Mouse (Mus musculus): ENCODE data around the gene Atf7. TPM values are rescaled to one million over a fixed set of nuclear protein-coding genes. Genes with fewer than 3 reads are reported as not detected.

Atf7 gene
- polyA plus RNA-seq, 1 experiment = 71.8 TPM

DNA sequence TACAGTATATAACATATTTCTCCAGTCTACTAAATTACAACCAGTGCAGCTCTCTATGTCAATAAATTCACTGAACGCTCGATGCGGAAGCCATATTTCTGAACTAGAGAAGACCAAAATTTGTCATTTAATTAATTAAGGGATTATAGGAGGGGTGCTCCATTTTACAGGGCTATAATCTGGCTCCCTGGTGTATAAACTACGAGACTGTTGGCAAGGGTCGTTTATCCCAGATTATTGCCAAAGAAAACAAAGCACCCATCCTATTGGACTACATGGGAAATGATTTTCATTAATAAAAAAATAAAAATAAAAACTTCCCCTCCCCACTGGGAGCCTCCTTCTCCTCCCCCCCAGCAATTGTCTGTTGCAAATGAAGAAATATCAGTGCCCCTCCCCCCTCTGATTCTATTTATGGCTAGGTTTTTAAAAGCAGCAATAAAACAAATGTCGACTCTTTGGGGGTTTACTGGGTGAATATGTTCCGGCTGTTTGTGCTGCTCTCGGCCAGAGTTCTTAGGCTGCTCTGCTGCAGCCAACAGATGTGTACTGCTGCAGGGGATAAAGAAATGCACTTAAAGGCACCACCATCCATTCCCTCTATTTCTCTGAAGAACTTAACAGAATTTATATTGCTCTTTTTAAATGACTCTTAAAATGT lies 31.1 kb downstream of the Atf7 start:
- TF ChIP-seq POLR2A (IDR thresholded peaks at IDR 0.05; ENCODE audit: low read depth, low read length) (no peak), CTCF (IDR thresholded peaks at IDR 0.05; ENCODE audit: extremely low read depth, insufficient read depth, insufficient read length, insufficient replicate concordance) (no peak)
- no peak overlapping the region for H3K4me3 ChIP-seq (ENCODE audit: extremely low read depth, insufficient read depth, insufficient read length)
- DNase-seq (ENCODE audit: low read depth in 1 of 2, low spot score in 2 of 2) = no peak
- H3K36me3 ChIP-seq (ENCODE audit: control insufficient read depth, insufficient read depth, low read length) = peaks cover 2% of the 10 kb centered on the region; the same call in 1 of the 2 replicates
- WGBS = 84% methylated on average over 8 of the region's 8 CpGs
- H3K27me3 ChIP-seq (ENCODE audit: control insufficient read depth, insufficient read depth, low read length) = no peaks in the 10 kb centered on the region
- no peak overlapping the region for H3K27ac ChIP-seq (ENCODE audit: insufficient read depth, low read length)
- no peaks in the 10 kb centered on the region for H3K4me1 ChIP-seq (ENCODE audit: control insufficient read depth, insufficient read depth, insufficient read length)

DNA sequence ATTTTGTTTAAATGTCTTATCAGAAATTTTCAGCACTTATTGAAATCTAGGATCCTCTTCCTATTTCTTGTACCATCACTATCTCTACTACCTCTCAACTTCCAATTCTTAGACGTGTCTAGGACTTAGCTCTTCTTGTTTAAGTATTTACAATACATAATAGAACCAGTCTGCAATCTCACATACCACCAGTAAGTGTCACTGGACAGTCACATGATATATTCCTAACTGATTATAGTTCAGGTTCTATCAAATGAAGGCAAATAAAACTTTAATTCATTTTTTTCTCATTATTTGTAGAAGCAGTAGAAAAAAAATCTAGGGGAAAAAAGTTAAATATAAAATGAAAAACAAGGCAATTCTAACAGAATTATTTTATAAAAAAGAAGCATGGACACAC lies 32.6 kb downstream of the Atf7 start:
- TF ChIP-seq CTCF (IDR thresholded peaks at IDR 0.05; ENCODE audit: extremely low read depth, insufficient read depth, insufficient read length, insufficient replicate concordance) (no peak), POLR2A (IDR thresholded peaks at IDR 0.05; ENCODE audit: low read depth, low read length) (no peak)
- 68% methylated on average over 1 of the region's 1 CpGs for WGBS
- H3K27me3 ChIP-seq (ENCODE audit: control insufficient read depth, insufficient read depth, low read length) = no peaks in the 10 kb centered on the region
- H3K36me3 ChIP-seq (ENCODE audit: control insufficient read depth, insufficient read depth, low read length) = peaks cover 2% of the 10 kb centered on the region; the same call in 1 of the 2 replicates
- H3K4me3 ChIP-seq (ENCODE audit: extremely low read depth, insufficient read depth, insufficient read length) = no peak overlapping the region
- no peaks in the 10 kb centered on the region for H3K4me1 ChIP-seq (ENCODE audit: control insufficient read depth, insufficient read depth, insufficient read length)
- no peak for DNase-seq (ENCODE audit: low read depth in 1 of 2, low spot score in 2 of 2)
- no peak overlapping the region for H3K27ac ChIP-seq (ENCODE audit: insufficient read depth, low read length)

DNA sequence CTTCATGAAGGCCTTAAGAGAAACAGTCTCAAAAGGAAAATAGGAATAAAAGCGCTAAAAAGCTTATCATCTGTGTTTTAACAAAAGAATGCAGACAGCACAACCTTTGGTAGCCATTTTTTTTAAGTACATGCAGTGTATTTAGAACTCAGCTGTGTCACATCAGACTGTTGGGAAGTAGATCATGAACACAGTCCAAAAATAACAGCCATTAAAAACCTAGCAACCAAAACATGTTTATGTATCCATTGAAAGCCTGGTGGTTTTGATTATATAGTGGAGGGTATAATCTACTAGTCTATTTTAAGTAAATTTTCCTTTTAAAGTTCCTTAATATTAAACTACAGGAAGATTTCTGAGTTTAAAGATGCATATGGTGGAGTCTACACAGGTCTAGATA lies 34.7 kb downstream of the Atf7 start:
- H3K36me3 ChIP-seq (ENCODE audit: control insufficient read depth, insufficient read depth, low read length) = peaks cover 2% of the 10 kb centered on the region; the same call in 1 of the 2 replicates
- H3K27me3 ChIP-seq (ENCODE audit: control insufficient read depth, insufficient read depth, low read length) = no peaks in the 10 kb centered on the region
- H3K27ac ChIP-seq (ENCODE audit: insufficient read depth, low read length) = no peak overlapping the region
- WGBS = 95% methylated on average over 1 of the region's 1 CpGs
- no peaks in the 10 kb centered on the region for H3K4me1 ChIP-seq (ENCODE audit: control insufficient read depth, insufficient read depth, insufficient read length)
- no peak for DNase-seq (ENCODE audit: low read depth in 1 of 2, low spot score in 2 of 2)
- TF ChIP-seq POLR2A (IDR thresholded peaks at IDR 0.05; ENCODE audit: low read depth, low read length) = no peak
- TF ChIP-seq CTCF (IDR thresholded peaks at IDR 0.05; ENCODE audit: extremely low read depth, insufficient read depth, insufficient read length, insufficient replicate concordance) = no peak
- H3K4me3 ChIP-seq (ENCODE audit: extremely low read depth, insufficient read depth, insufficient read length) = no peak overlapping the region

DNA sequence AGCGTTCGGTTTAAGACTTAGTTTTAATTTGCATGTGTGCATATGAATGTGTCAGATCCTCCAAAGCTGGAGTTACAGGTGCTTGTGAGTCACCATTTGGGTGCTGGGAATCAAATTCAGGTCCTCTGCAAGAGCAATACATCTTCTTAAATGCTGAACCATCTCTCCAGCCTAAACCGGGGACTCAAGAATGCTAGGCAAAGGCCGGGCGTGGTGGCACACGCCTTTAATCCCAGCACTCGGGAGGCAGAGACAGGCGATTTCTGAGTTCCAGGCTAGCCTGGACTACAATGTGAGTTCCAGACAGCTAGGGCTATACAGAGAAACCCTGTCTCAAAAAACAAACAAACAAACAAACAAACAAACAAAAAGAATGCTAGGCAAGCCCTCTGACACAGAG lies 35.4 kb downstream of the Atf7 start:
- H3K4me3 ChIP-seq (ENCODE audit: extremely low read depth, insufficient read depth, insufficient read length) = no peak overlapping the region
- H3K27me3 ChIP-seq (ENCODE audit: control insufficient read depth, insufficient read depth, low read length) = no peaks in the 10 kb centered on the region
- H3K27ac ChIP-seq (ENCODE audit: insufficient read depth, low read length) = no peak overlapping the region
- no peak for DNase-seq (ENCODE audit: low read depth in 1 of 2, low spot score in 2 of 2)
- TF ChIP-seq POLR2A (IDR thresholded peaks at IDR 0.05; ENCODE audit: low read depth, low read length) (no peak), CTCF (IDR thresholded peaks at IDR 0.05; ENCODE audit: extremely low read depth, insufficient read depth, insufficient read length, insufficient replicate concordance) (no peak)
- peaks cover 2% of the 10 kb centered on the region; the same call in 1 of the 2 replicates for H3K36me3 ChIP-seq (ENCODE audit: control insufficient read depth, insufficient read depth, low read length)
- H3K4me1 ChIP-seq (ENCODE audit: control insufficient read depth, insufficient read depth, insufficient read length) = no peaks in the 10 kb centered on the region
- WGBS = 97% methylated on average over 8 of the region's 8 CpGs

DNA sequence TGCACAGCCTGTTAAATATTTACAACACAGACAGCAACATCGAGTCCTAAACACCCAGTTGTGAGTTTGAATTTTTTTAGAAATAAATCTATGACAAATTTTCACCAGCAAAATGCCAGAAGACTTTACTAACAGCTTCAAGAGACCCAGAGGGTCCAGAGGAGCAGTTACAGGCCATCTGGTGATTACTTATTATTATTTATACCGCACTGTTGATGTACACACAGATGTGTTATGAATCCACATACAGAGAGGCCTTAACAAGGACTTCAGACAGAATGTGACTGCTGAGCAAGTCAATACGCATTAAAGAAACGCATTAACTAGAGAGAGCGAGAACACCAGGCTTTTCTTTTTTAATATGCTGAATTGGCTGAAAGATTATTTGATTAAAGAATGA lies 39.8 kb downstream of the Atf7 start:
- Histone ChIP-seq H3K4me1 (ENCODE audit: control insufficient read depth, insufficient read depth, insufficient read length) (no peaks in the 10 kb centered on the region), H3K36me3 (ENCODE audit: control insufficient read depth, insufficient read depth, low read length) (peaks cover 1% of the 10 kb centered on the region; the same call in 1 of the 2 replicates), H3K4me3 (ENCODE audit: extremely low read depth, insufficient read depth, insufficient read length) (no peak overlapping the region), H3K27ac (ENCODE audit: insufficient read depth, low read length) (no peak overlapping the region), H3K27me3 (ENCODE audit: control insufficient read depth, insufficient read depth, low read length) (no peaks in the 10 kb centered on the region)
- DNase-seq (ENCODE audit: low read depth in 1 of 2, low spot score in 2 of 2) = no peak
- TF ChIP-seq CTCF (IDR thresholded peaks at IDR 0.05; ENCODE audit: extremely low read depth, insufficient read depth, insufficient read length, insufficient replicate concordance) (no peak), POLR2A (IDR thresholded peaks at IDR 0.05; ENCODE audit: low read depth, low read length) (no peak)
- 94% methylated on average over 5 of the region's 5 CpGs for WGBS

DNA sequence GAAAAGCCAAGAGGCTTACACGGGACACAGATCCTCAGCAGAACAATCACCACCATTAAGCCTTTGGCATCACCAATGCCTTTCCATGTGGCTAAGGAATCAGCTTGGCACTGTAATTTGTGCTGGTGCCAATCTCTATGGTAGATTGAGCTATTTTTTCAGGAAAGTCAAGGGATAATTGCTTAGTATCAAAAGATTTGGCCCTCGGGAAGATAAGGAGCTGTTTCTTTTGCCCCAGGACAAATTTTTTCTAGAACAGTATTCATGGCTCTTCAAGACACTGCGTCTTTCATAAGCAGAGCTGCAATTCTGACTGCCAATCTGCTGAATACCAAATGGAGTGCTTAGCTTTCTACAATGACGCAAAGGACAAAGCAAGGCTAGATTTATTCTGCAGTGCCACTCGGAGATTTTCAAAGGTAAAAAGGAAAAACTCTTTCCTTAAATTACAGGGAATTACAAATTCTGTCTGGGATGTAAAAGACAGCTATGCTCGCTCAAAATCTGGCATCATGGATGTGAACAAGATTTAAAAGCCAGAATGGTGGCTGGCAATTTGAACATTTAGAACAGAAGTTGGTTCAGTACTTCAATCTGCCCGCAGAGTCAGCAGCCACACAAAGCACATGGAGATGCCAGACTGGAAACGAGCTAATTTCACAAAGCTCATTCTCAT lies 41.4 kb downstream of the Atf7 start:
- no peak overlapping the region for H3K4me3 ChIP-seq (ENCODE audit: extremely low read depth, insufficient read depth, insufficient read length)
- H3K36me3 ChIP-seq (ENCODE audit: control insufficient read depth, insufficient read depth, low read length) = peaks cover 1% of the 10 kb centered on the region; the same call in 1 of the 2 replicates
- no peaks in the 10 kb centered on the region for H3K4me1 ChIP-seq (ENCODE audit: control insufficient read depth, insufficient read depth, insufficient read length)
- TF ChIP-seq CTCF (IDR thresholded peaks at IDR 0.05; ENCODE audit: extremely low read depth, insufficient read depth, insufficient read length, insufficient replicate concordance) (no peak), POLR2A (IDR thresholded peaks at IDR 0.05; ENCODE audit: low read depth, low read length) (no peak)
- DNase-seq (ENCODE audit: low read depth in 1 of 2, low spot score in 2 of 2) = no peak
- H3K27ac ChIP-seq (ENCODE audit: insufficient read depth, low read length) = no peak overlapping the region
- WGBS = 84% methylated on average over 8 of the region's 8 CpGs
- H3K27me3 ChIP-seq (ENCODE audit: control insufficient read depth, insufficient read depth, low read length) = no peaks in the 10 kb centered on the region

DNA sequence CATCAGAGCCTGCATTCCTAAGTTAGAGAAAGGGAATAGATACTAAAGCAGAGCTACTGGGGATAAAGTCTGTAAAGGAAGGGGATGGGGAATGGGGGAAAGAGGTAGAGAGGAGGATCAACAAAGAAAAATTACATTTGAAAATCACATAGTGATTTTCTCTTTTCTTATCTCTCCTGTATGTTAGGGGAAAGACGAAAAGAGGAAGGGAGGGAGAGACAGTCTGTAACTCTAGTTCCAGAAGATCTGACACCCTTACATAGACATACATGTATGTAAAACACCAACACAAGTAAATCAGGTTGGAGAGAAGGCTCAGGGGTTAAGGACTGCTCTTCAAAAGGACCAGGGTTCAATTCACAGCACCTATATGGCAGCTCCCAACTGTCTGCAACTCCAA lies 44.1 kb downstream of the Atf7 start:
- no peaks in the 10 kb centered on the region for H3K27me3 ChIP-seq (ENCODE audit: control insufficient read depth, insufficient read depth, low read length)
- H3K4me1 ChIP-seq (ENCODE audit: control insufficient read depth, insufficient read depth, insufficient read length) = no peaks in the 10 kb centered on the region
- TF ChIP-seq CTCF (IDR thresholded peaks at IDR 0.05; ENCODE audit: extremely low read depth, insufficient read depth, insufficient read length, insufficient replicate concordance) = no peak
- TF ChIP-seq POLR2A (IDR thresholded peaks at IDR 0.05; ENCODE audit: low read depth, low read length) = no peak
- peaks cover 1% of the 10 kb centered on the region; the same call in 1 of the 2 replicates for H3K36me3 ChIP-seq (ENCODE audit: control insufficient read depth, insufficient read depth, low read length)
- no peak overlapping the region for H3K4me3 ChIP-seq (ENCODE audit: extremely low read depth, insufficient read depth, insufficient read length)
- H3K27ac ChIP-seq (ENCODE audit: insufficient read depth, low read length) = no peak overlapping the region
- WGBS = 77% methylated on average over 1 of the region's 1 CpGs
- DNase-seq (ENCODE audit: low read depth in 1 of 2, low spot score in 2 of 2) = no peak
